Mouse (Mus musculus): ENCODE data around the gene Zfp579.

The Zfp579 gene

DNA sequence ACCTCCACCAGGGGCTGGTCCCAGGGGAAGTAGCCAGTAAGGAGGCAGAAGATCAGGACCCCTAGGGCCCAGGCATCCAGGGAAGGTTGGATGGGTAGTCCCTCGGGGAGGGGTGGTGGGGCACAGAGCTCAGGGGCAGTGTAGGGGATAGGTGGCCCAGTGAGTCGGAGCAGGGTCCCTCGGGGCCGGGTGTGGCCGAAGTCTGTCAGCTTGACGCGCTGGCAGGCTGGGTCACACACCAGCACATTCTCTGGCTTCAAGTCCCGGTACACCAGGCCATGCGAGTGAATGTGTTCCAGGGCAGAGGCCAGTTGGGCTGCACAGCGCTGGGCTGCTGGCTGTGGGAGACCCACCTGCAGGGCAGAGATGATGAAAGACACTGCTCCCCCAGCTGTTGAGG, 38.6 kb downstream of the Zfp579 start:
- no peak for DNase-seq (ENCODE audit: low spot score in 2 of 2)

- DNase-seq (ENCODE audit: low spot score in 2 of 2): no peak
Observed at GRCm38 (mm10) chr7:4953815-4954445, 42.0 kb downstream of the Zfp579 start.

DNA sequence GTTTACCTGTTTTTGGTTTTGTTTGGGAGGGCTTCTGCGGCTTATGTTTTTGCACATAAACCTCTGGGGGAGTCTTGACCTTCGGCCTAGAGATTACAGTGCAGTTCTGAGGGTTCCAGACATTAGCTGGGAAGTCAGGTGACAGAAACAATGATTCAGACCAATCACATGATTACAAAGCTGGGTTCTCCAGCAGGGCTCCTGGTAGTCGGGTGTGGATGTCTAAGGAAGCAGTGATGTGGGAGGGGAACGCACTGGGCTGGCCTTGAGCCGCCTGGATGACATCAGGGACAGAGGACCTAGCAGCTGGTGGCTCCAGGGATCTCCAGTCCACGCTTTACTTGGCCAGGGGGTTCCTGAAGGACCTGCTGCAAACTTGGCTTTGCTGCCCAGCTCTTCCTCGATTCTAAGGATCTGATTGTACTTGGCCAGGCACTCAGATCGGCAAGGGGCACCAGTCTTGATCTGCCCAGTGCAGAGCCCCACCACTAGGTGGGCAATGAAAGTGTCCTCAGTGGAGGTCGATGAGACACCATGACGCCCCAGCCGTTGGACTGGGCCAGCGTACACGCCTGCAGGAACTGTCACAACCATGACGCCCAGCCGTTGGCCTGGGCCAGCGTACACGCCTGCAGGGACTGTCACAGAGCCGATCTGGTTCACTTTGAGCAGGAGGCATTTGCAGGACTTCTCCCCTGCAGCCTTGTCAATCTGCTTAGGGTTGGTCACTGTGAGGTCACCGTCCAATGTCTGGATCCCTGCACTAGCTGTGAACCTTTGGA, 45.2 kb downstream of the Zfp579 start:
- no peak for DNase-seq (ENCODE audit: low spot score in 2 of 2)

GRCm38 (mm10) chr7:4948386-4948785, 47.6 kb downstream of the Zfp579 start:
- no peak for DNase-seq (ENCODE audit: low spot score in 2 of 2)

- peak in 1 of 2 experiments; percentile 13 for DNase-seq (ENCODE audit: low spot score in 2 of 2)
Observed at GRCm38 (mm10) chr7:4947855-4948254, 48.1 kb downstream of the Zfp579 start.

GRCm38 (mm10) chr7:4943223-4943815, 52.6 kb downstream of the Zfp579 start:
- peak; percentile 93 to 97 for DNase-seq (ENCODE audit: low spot score in 2 of 2)

DNA sequence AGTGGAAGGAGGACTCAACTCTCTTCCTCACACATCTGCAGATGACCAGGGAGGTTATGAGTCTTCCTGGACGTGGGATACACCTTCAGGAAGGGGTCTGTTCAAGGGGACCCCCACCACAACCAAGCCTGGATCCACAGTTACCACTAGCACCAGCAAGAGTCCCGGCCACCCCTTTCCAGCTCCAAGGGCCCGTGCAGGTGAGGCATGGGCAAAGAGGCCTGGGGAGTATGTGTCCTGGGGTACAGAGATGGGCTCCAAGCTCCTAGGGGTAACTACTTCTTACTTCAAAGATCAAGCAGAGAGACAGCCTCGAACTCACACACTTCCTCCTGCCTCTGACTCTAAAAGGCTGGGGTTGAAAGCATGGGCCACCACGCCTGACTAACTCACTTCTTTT, 53.3 kb downstream of the Zfp579 start:
- DNase-seq (ENCODE audit: low spot score in 2 of 2): no peak

- DNase-seq (ENCODE audit: low spot score in 2 of 2): peak; percentile 79 to 82
Observed at GRCm38 (mm10) chr7:4940068-4940479, 55.9 kb downstream of the Zfp579 start.

- DNase-seq (ENCODE audit: low spot score in 2 of 2): peak; percentile 56 to 64
Observed at GRCm38 (mm10) chr7:4938456-4938855, 57.5 kb downstream of the Zfp579 start.

GRCm38 (mm10) chr7:4937392-4937791, 58.6 kb downstream of the Zfp579 start:
- no peak for DNase-seq (ENCODE audit: low spot score in 2 of 2)

GRCm38 (mm10) chr7:4936832-4937231, 59.1 kb downstream of the Zfp579 start:
- no peak for DNase-seq (ENCODE audit: low spot score in 2 of 2)

- no peak for DNase-seq (ENCODE audit: low spot score in 2 of 2)
Observed at GRCm38 (mm10) chr7:4934160-4934914, 61.6 kb downstream of the Zfp579 start.

Measured in frontal cortex, postnatal 36 days (tissue).